In genomic region chr8:116275014-116275413, GRCm38 (mm10) we compare ENCODE assay signal across 22 mouse cellular contexts.
"Had no signal": no experiment of that assay in that cellular context is flagged by ENCODE, and none has a peak within 500 bp of the region (broad histone marks: within the 10 kb centered on the region; RNA-seq: fewer than 3 reads in every experiment).

No protein-coding gene starts in this region.

- H3K27ac ChIP-seq: kidney, embryonic 15.5 days; limb, embryonic 12.5 days; limb, embryonic 15.5 days; liver, embryonic 14.5 days; macrophage; midbrain, embryonic 10.5 days; neural tube, embryonic 12.5 days; neural tube, embryonic 15.5 days; stomach, embryonic 15.5 days had no signal

- ATAC-seq: hindbrain, embryonic 16.5 days; liver, postnatal 0 days; lung, postnatal 0 days had no signal

- H3K4me2 ChIP-seq: kidney, embryonic 15.5 days; limb, embryonic 12.5 days; limb, embryonic 15.5 days; liver, embryonic 11.5 days; lung, embryonic 14.5 days; neural tube, embryonic 12.5 days; neural tube, embryonic 15.5 days; stomach, embryonic 15.5 days had no signal

- H3K4me1 ChIP-seq: kidney, embryonic 15.5 days; limb, embryonic 15.5 days; neural tube, embryonic 12.5 days; neural tube, embryonic 15.5 days; stomach, embryonic 15.5 days had no signal

- DNase-seq: left cerebral cortex, postnatal 4 days; liver, postnatal 0 days; lung, embryonic 14.5 days; midbrain, embryonic 14.5 days; right cerebral cortex, adult 18-20 months; right cerebral cortex, postnatal 14 days; right cerebral cortex, postnatal 4 days; spleen, adult 18-20 months; thymus, adult 18-20 months; thymus, postnatal 4 days had no signal

- H3K9me3 ChIP-seq: kidney, embryonic 15.5 days; limb, embryonic 12.5 days; limb, embryonic 15.5 days; midbrain, embryonic 10.5 days; neural tube, embryonic 12.5 days; neural tube, embryonic 15.5 days; stomach, embryonic 15.5 days had no signal

- H3K36me3 ChIP-seq: kidney, embryonic 15.5 days; limb, embryonic 12.5 days; limb, embryonic 15.5 days; midbrain, embryonic 10.5 days; neural tube, embryonic 12.5 days; neural tube, embryonic 15.5 days; stomach, embryonic 15.5 days had no signal

- H3K4me3 ChIP-seq: kidney, embryonic 15.5 days; limb, embryonic 12.5 days; limb, embryonic 15.5 days; midbrain, embryonic 10.5 days; neural tube, embryonic 12.5 days; neural tube, embryonic 15.5 days; stomach, embryonic 15.5 days had no signal

- H3K9ac ChIP-seq: kidney, embryonic 15.5 days; limb, embryonic 12.5 days; limb, embryonic 15.5 days; liver, embryonic 14.5 days; liver, postnatal 0 days; lung, embryonic 14.5 days; neural tube, embryonic 12.5 days; neural tube, embryonic 15.5 days; stomach, embryonic 15.5 days had no signal

- H3K27me3 ChIP-seq: kidney, embryonic 15.5 days; limb, embryonic 12.5 days; limb, embryonic 15.5 days; neural tube, embryonic 12.5 days; neural tube, embryonic 15.5 days; stomach, embryonic 15.5 days had no signal
